Mouse (Mus musculus) kidney, adult 2 months (tissue): ENCODE data around the gene Arntl2. TPM values are rescaled to one million over a fixed set of nuclear protein-coding genes. Genes with fewer than 3 reads are reported as not detected.

Experiments
- DNase-seq: peaks from one replicate; pipeline ENCODE4 v3.0.0; 2021
- H3K27ac ChIP-seq: fragments of 200-500 bp; 2 replicates; pipeline ENCODE4 v1.5.1; 2012; ENCODE audit warnings: low read depth, low read length, control low read depth, inconsistent platforms; ENCODE audit not compliant: insufficient read depth
- H3K27me3 ChIP-seq: fragments of 200-500 bp; replicated peaks from 2 replicates; pipeline ENCODE4 v1.6.1; 2012; ENCODE audit warnings: mild to moderate bottlenecking, moderate library complexity, low read length, inconsistent platforms; ENCODE audit not compliant: control insufficient read depth, insufficient read depth
- H3K36me3 ChIP-seq: fragments of 200-500 bp; 2 replicates; pipeline ENCODE4 v1.6.1; 2012; ENCODE audit warnings: mild to moderate bottlenecking, moderate library complexity, low read length, inconsistent platforms; ENCODE audit not compliant: control insufficient read depth, insufficient read depth
- H3K4me1 ChIP-seq: fragments of 200-500 bp; 2 replicates; pipeline ENCODE4 v1.6.1; 2011; ENCODE audit warnings: low read length; ENCODE audit not compliant: control insufficient read depth, insufficient read depth
- H3K4me3 ChIP-seq: fragments of 200-500 bp; 2 replicates; pipeline ENCODE4 v1.5.1; 2011; ENCODE audit warnings: mild to moderate bottlenecking, low read depth, low read length, control low read depth; ENCODE audit not compliant: insufficient read depth
- CTCF ChIP-seq: fragments of 200-500 bp; conservative IDR thresholded peaks from 2 replicates; pipeline ENCODE4 v1.5.1; 2011; ENCODE audit warnings: low read depth, mild to moderate bottlenecking, control low read depth, low read length, moderate library complexity, mixed read lengths; ENCODE audit not compliant: insufficient read depth, insufficient read length
- POLR2A ChIP-seq: fragments of 200-500 bp; IDR thresholded peaks from one replicate; pipeline ENCODE4 v1.6.1; 2011; ENCODE audit warnings: low read depth, low read length, control low read depth
- WGBS: fragments of 180-500 bp; shearing (Covaris S2); methylation state at CpG from one replicate; pipeline ENCODE4 v1.1.7; 2018; 5-methylcytosine and 5-hydroxymethylcytosine counted together
- polyA plus RNA-seq: library from polyadenylated mRNA; depleted of rRNA; stranded (reverse); fragments of >200 nt; gene quantifications from 2 replicates; pipeline ENCODE4 v1.2.3, GENCODE M21; 2012

Arntl2 gene
- polyA plus RNA-seq, 1 experiment = 3.3 TPM

- WGBS = 59% methylated on average over 29 of the region's 29 CpGs
- no peak for DNase-seq
- Histone ChIP-seq H3K4me1 (no peaks in the 10 kb centered on the region), H3K27ac (no peak overlapping the region), H3K4me3 (no peak overlapping the region), H3K27me3 (no peaks in the 10 kb centered on the region), H3K36me3 (no peaks in the 10 kb centered on the region)
- no peak for TF ChIP-seq CTCF
- TF ChIP-seq POLR2A = no peak
Observed at GRCm38 (mm10) chr6:146820177-146820965, 24.5 kb downstream of the Arntl2 start.

- DNase-seq = no peak
- no peak overlapping the region for H3K27ac ChIP-seq
- H3K36me3 ChIP-seq = no peaks in the 10 kb centered on the region
- H3K4me1 ChIP-seq = no peaks in the 10 kb centered on the region
- 90% methylated on average over 13 of the region's 13 CpGs for WGBS
- TF ChIP-seq POLR2A = no peak
- no peak for TF ChIP-seq CTCF
- H3K27me3 ChIP-seq = no peaks in the 10 kb centered on the region
- H3K4me3 ChIP-seq = no peak overlapping the region
Observed at GRCm38 (mm10) chr6:146821958-146822357, 26.1 kb downstream of the Arntl2 start.

- peak; percentile 73 for DNase-seq
- H3K36me3 ChIP-seq = no peaks in the 10 kb centered on the region
- H3K4me3 ChIP-seq = no peak overlapping the region
- no peaks in the 10 kb centered on the region for H3K4me1 ChIP-seq
- H3K27me3 ChIP-seq = no peaks in the 10 kb centered on the region
- H3K27ac ChIP-seq = no peak overlapping the region
- TF ChIP-seq CTCF (peak; percentile 94), POLR2A (no peak)
- 37% methylated on average over 16 of the region's 16 CpGs for WGBS
Observed at GRCm38 (mm10) chr6:146824727-146825486, 29.1 kb downstream of the Arntl2 start.

GRCm38 (mm10) chr6:146825487-146825773 is 29.6 kb downstream of the Arntl2 start:
- 79% methylated on average over 1 of the region's 1 CpGs for WGBS
- H3K27ac ChIP-seq = no peak overlapping the region
- no peaks in the 10 kb centered on the region for H3K36me3 ChIP-seq
- no peak for DNase-seq
- H3K4me3 ChIP-seq = no peak overlapping the region
- no peaks in the 10 kb centered on the region for H3K4me1 ChIP-seq
- no peaks in the 10 kb centered on the region for H3K27me3 ChIP-seq
- TF ChIP-seq POLR2A (no peak), CTCF (no peak)

- no peak overlapping the region for H3K27ac ChIP-seq
- WGBS = 95% methylated on average over 12 of the region's 12 CpGs
- DNase-seq = no peak
- H3K36me3 ChIP-seq = no peaks in the 10 kb centered on the region
- TF ChIP-seq CTCF (no peak), POLR2A (no peak)
- H3K4me1 ChIP-seq = no peaks in the 10 kb centered on the region
- H3K27me3 ChIP-seq = no peaks in the 10 kb centered on the region
- no peak overlapping the region for H3K4me3 ChIP-seq
Observed at GRCm38 (mm10) chr6:146831320-146831719, 35.5 kb downstream of the Arntl2 start.

- H3K36me3 ChIP-seq = no peaks in the 10 kb centered on the region
- 63% methylated on average over 6 of the region's 6 CpGs for WGBS
- no peaks in the 10 kb centered on the region for H3K27me3 ChIP-seq
- TF ChIP-seq POLR2A (no peak), CTCF (peak; percentile 84)
- H3K27ac ChIP-seq = no peak overlapping the region
- H3K4me1 ChIP-seq = no peaks in the 10 kb centered on the region
- H3K4me3 ChIP-seq = no peak overlapping the region
- DNase-seq = peak; percentile 70
Observed at GRCm38 (mm10) chr6:146833485-146834314, 37.8 kb downstream of the Arntl2 start.

- no peaks in the 10 kb centered on the region for H3K36me3 ChIP-seq
- TF ChIP-seq CTCF = no peak
- TF ChIP-seq POLR2A = no peak
- H3K4me1 ChIP-seq = no peaks in the 10 kb centered on the region
- H3K27ac ChIP-seq = no peak overlapping the region
- H3K27me3 ChIP-seq = no peaks in the 10 kb centered on the region
- 80% methylated on average over 3 of the region's 3 CpGs for WGBS
- H3K4me3 ChIP-seq = no peak overlapping the region
- DNase-seq = no peak
Observed at GRCm38 (mm10) chr6:146834342-146834741, 38.5 kb downstream of the Arntl2 start.
